Mouse (Mus musculus) T-helper 17 cell (primary cell): ENCODE measurements around the gene AU022252.
"Not testable (repeated sequence)": the region's sequence is repeated elsewhere in the genome, so short reads cannot be mapped to it uniquely, and the experiment has no call there.

Experiments used
- in situ Hi-C, 2 experiments: fragments of 300-600 bp; cut with MboI, MseI; formaldehyde crosslinking; loops; 1 replicate in 1 of 2; 2 replicates in 1 of 2; pipeline ENCODE4 v1.15.1; 2025; ENCODE audit warnings: high pct_unique_total_duplicates in 2 of 2

The AU022252 gene

GRCm38 (mm10) chr4:119232410-119233255 is at the start of gene AU022252, which contains the start of gene P3h1:
Gene AU022252 (minus strand): TSS chr4:119232712.
Gene P3h1 (plus strand): TSS chr4:119232915.
- in situ Hi-C loops, result loop anchor here in 1 of 2 experiments (5.0 kb wide), 1 partner anchor 815 kb away; no protein-coding TSS in a partner anchor

DNA sequence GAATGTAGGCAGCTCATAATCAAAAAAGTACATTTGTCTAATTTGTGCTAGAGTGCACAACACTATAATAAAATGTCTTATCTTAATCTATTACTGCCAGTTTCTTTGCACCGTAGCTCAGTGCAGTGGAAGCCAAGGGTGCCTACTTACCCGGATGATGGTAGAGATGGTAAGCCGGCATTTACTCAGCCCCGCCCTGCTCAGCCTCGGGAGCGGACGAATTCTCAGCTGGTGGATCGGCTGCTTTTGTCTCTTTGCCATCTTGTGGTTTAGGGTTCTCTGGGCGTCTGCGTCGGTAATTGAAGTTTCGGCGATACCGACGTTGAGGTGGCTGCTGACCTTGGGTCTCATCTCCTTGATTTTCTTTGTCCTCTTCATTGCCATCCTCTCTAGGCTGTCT is 46.3 kb upstream of the AU022252 start:
- in situ Hi-C loops, result not testable (repeated sequence)

DNA sequence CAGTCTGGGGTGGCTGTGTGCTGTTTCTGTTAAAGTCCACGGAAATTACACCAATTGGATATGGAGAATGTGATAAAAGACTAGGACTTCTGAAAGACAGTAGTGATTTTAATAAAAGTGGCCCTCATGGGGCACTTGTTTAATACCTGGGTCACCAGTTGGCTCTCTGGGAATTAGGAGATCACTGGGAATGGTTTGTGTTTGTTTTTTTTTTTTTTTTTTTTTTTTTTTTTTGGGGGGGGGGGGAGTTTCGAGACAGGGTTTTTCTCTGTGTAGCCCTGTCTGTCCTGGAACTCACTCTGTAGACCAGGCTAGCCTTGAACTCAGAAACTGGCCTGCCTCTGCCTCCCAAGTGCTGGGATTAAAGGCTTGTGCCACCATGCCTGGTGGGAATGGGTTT is 43.2 kb upstream of the AU022252 start:
- in situ Hi-C loops, result no loop called here

DNA sequence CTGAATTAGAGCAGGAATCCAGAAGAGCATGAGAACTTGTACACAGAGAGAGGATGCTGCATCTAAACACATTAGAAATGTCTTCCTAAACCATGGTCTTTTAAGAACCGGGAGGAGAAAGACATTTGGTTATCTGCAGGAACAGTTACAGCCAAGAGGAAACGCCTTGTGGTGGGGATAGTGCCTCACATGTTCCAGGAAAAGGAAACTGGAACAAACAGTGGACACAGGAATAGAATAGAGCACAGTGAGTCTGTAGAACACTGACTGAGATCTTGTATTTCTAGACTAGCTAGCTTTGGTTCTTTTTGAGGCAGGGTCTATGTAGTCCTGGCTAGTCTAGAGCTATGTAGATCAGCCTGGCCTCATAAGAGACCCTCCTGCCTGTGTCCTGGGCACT is 42.7 kb upstream of the AU022252 start:
- in situ Hi-C loops, result no loop called here

DNA sequence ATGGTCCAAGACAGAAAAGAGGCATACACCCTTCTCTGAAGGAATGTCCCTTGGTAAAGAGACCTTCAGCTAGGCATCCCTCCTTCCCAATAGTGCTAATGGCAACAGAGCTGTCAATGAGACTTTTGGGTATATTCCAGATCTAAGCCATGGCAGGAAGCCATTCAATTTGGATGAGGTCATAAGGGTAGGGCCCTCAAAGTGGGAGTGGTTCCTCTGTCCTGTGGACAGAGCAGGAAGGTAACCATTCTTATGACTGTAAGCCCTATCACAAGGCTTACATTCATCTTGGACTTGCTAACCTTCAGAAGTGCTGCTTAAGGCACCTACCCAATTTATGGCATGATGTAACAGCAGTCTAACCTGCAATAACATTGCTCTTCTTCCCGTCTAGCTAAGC is 42.1 kb upstream of the AU022252 start:
- in situ Hi-C loops, result no loop called here

DNA sequence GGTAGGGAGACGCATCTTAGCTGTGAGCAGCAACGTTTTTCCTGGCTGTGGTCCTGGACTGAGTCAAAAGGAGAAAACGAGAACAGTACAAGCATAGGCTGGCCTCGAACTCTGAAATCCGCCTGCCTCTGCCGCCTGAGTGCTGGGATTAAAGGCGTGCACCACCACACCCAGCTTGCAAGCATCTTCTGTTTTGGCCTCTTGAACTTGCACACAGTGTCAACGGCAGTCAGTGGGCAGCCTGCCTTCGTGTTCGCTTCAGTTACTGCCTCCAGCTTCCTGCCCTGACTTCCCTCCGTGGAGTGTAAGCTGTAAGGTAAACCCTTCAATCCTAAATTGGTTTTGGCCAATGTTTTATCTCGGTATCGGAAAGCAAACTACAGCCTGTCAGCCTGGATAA is 34.1 kb upstream of the AU022252 start:
- in situ Hi-C loops, result no loop called here

DNA sequence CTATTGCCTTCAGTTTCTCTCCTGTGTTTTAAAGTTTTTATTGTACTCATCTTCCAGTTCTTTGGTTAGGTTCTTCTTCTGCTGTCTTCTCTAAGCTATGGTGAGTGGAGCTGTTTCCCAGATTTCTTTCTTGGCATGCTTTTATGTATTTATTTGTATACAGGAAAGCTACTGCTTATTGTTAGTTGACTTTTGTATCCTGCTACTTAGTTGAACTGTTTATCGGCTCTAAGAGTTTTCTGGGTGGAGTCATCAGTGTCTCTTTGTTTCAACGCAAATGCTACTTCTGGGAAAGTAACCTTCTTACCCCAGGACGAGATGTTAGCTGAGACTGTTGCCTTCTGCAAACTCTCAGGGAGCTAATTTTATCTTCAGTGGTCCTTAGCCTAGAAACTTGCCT is 30.9 kb upstream of the AU022252 start:
- in situ Hi-C loops, result no loop called here

- in situ Hi-C loops, result no loop called here
Measured at GRCm38 (mm10) chr4:119262483-119262882, 30.0 kb upstream of the AU022252 start.

- in situ Hi-C loops, result no loop called here
Measured at GRCm38 (mm10) chr4:119261087-119261713, 28.7 kb upstream of the AU022252 start.

GRCm38 (mm10) chr4:119259344-119260254 is 27.1 kb upstream of the AU022252 start:
- in situ Hi-C loops, result loop anchor here in 1 of 2 experiments (10.0 kb wide), 1 partner anchor 885 kb away; no protein-coding TSS in a partner anchor

GRCm38 (mm10) chr4:119257083-119257482 is 24.6 kb upstream of the AU022252 start:
- in situ Hi-C loops, result loop anchor here in 1 of 2 experiments (10.0 kb wide), 1 partner anchor 888 kb away; no protein-coding TSS in a partner anchor

DNA sequence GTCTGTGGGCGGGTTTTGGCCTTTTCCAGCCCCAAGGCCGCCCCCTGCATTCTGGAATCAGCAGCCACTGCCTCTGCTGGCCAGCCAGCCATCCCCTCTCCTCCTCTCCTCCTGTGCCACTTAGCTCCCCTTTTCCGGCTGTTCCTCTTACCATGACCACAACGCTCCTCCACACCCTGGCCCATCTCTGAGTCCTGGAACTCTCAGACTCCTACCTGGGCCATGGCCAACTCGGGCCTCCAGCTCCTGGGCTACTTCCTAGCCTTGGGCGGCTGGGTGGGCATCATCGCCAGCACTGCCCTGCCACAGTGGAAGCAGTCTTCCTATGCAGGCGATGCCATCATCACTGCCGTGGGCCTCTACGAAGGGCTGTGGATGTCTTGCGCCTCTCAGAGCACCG is 22.8 kb upstream of the AU022252 start, which contains the start of gene Cldn19:
Gene Cldn19, plus strand, starts transcription at position 64 of the 400 bp plus-strand sequence.
- in situ Hi-C loops, result loop anchor here in 1 of 2 experiments (10.0 kb wide), 1 partner anchor 889 kb away; no protein-coding TSS in a partner anchor

DNA sequence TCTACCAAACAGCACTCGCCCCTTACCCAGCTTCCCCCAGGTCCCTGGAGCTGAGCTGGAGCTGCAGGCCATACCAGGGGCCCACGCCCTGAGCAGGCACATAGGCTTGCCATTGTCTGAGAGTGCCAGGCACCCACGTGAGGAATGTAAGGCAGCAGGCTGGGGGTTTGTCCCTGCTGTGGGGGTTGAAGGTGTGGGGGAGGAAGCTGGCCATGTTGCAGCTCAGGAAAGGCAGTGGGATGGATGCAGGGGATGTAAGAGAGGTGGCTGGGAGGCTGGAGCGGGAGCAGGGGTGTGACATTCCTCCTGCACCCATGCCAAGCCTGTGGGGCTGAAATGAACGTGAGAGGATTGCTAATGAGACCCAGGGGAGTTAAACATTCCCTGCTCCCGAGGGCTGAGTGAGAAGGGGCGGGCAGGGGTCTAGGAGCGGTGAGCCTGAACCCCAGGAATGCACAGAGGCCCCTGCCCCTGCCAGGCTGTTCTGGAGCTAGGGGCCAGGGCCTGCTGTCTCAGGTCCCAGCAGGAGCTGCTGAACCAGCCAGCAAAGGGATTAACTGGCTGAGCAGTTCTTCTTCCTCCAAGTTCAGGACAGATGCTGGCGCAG is 21.6 kb upstream of the AU022252 start:
- in situ Hi-C loops, result loop anchor here in 1 of 2 experiments (10.0 kb wide), 1 partner anchor 891 kb away; no protein-coding TSS in a partner anchor

- in situ Hi-C loops, result loop anchor here in 1 of 2 experiments (10.0 kb wide), 1 partner anchor 893 kb away; no protein-coding TSS in a partner anchor
Measured at GRCm38 (mm10) chr4:119252025-119252808, 19.7 kb upstream of the AU022252 start.

DNA sequence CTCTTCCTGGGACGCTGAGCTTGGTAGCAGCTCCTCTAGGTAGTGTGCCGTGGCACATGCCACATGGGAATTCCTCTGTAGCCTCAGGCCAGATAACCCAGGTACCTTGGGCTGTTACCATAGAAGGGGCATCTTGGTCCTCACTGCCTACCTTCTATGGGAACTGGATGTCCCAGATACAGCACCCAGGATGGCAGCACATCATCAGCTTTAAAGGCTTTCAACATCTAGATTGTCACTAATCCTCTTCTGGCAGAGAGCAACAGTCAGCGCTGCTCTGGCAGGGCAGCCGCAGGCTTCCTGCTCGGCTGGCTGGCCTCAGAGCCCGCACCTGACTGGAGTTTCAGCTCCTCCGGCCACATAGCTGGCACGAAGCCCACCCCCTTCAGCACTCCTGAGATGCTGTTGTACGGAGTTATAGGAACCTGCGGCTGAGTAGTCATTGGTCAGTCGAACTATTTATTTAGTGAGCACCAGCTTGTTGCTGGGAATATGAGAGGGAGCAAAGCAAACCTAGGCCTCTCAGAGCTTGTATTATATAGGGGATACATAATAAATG is 16.0 kb upstream of the AU022252 start:
- in situ Hi-C loops, result loop anchor here in 1 of 2 experiments (10.0 kb wide), 1 partner anchor 416 kb away; no protein-coding TSS in a partner anchor

- in situ Hi-C loops, result loop anchor here in 1 of 2 experiments (10.0 kb wide), 1 partner anchor 417 kb away; no protein-coding TSS in a partner anchor
Measured at GRCm38 (mm10) chr4:119247462-119248235, 15.1 kb upstream of the AU022252 start.

GRCm38 (mm10) chr4:119246688-119247225 is 14.2 kb upstream of the AU022252 start:
- in situ Hi-C loops, result loop anchor here in 1 of 2 experiments (10.0 kb wide), 1 partner anchor 418 kb away; no protein-coding TSS in a partner anchor

- in situ Hi-C loops, result loop anchor here in 1 of 2 experiments (10.0 kb wide), 1 partner anchor 419 kb away; no protein-coding TSS in a partner anchor
Measured at GRCm38 (mm10) chr4:119245961-119246360, 13.4 kb upstream of the AU022252 start.
